Mouse (Mus musculus): Measurements from ENCODE around the gene Btbd11. TPM values are rescaled to one million over a fixed set of nuclear protein-coding genes. Genes with fewer than 3 reads are reported as not detected.
A peak's percentile ranks its signal among the peaks of the same experiment; 100 is the strongest.

The Btbd11 gene
- polyA plus RNA-seq, 1 experiment from 2014 or later, result 15.7 TPM

- WGBS, result 75% methylated on average over 13 of the region's 13 CpGs
- no peak for ATAC-seq (replicated peaks)
- H3K9ac ChIP-seq, result no peak overlapping the region
Observed at GRCm38 (mm10) chr10:85517223-85518110, 130.9 kb downstream of the Btbd11 start.

DNA sequence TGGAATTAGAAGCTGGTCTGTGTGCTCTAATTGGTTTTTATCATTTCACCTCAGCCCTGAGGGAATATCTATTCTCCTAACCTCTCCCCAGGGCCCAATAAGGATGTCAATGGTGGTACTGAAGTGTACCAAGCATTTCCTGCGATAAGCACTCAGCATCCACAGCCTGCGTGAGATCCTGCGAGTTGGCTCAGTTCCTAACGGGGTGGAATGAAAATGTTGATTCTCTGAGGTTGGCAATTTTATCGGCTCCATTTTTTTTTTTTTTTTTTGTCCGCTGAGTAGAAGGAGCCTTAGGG is 131.4 kb downstream of the Btbd11 start:
- Histone ChIP-seq H3K4me2 (no peak overlapping the region), H3K9me3 (no peaks in the 10 kb centered on the region), H3K27me3 (replicated peaks) (no peaks in the 10 kb centered on the region), H3K36me3 (replicated peaks) (no peaks in the 10 kb centered on the region), H3K27ac (no peak overlapping the region), H3K4me1 (no peaks in the 10 kb centered on the region), H3K9ac (no peak overlapping the region), H3K4me3 (no peak overlapping the region)
- ATAC-seq (replicated peaks), result no peak
- 88% methylated on average over 6 of the region's 6 CpGs for WGBS

More at GRCm38 (mm10) chr10:85517223-85518110, 130.9 kb downstream of the Btbd11 start:
- no peaks in the 10 kb centered on the region for H3K9me3 ChIP-seq
- H3K4me1 ChIP-seq, result no peaks in the 10 kb centered on the region
- no peaks in the 10 kb centered on the region for H3K36me3 ChIP-seq (replicated peaks)
- H3K27me3 ChIP-seq (replicated peaks), result no peaks in the 10 kb centered on the region
- H3K27ac ChIP-seq, result no peak overlapping the region
- H3K4me2 ChIP-seq, result no peak overlapping the region
- H3K4me3 ChIP-seq, result no peak overlapping the region

GRCm38 (mm10) chr10:85522220-85522760 is 135.7 kb downstream of the Btbd11 start:
- Histone ChIP-seq H3K4me2 (no peak overlapping the region), H3K4me3 (no peak overlapping the region), H3K9me3 (no peaks in the 10 kb centered on the region), H3K4me1 (peaks cover 26% of the 10 kb centered on the region), H3K9ac (no peak overlapping the region), H3K36me3 (replicated peaks) (no peaks in the 10 kb centered on the region), H3K27me3 (replicated peaks) (no peaks in the 10 kb centered on the region), H3K27ac (no peak overlapping the region)
- WGBS, result 88% methylated on average over 7 of the region's 7 CpGs
- ATAC-seq (replicated peaks), result no peak

- no peak overlapping the region for H3K4me3 ChIP-seq
- no peak overlapping the region for H3K9ac ChIP-seq
- no peak overlapping the region for H3K27ac ChIP-seq
Observed at GRCm38 (mm10) chr10:85525267-85526015, 138.8 kb downstream of the Btbd11 start.

DNA sequence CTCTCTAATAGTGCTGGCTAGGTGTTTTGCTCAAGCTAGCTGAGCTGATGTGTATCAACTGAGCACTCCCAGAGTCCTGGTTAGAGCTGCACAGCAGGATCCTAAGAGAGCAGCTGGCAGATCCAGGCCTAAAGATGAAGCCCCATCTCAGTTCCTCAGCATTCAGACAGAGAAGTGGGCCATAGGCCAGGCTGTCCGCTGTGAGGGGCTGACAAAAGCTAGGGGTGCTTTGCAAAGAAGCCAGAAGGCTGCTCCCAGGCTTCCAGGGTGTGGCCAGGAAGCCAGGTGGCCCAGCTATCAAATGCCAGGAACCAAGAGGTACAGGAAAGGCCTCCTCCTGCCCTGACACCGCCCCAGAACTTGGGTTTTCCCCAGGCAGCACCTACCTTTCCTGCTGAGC is 140.0 kb downstream of the Btbd11 start:
- 63% methylated on average over 2 of the region's 2 CpGs for WGBS
- Histone ChIP-seq H3K27ac (peak overlapping the region; percentile 35), H3K4me3 (no peak overlapping the region), H3K4me1 (peaks cover 26% of the 10 kb centered on the region), H3K27me3 (replicated peaks) (no peaks in the 10 kb centered on the region), H3K4me2 (no peak overlapping the region), H3K36me3 (replicated peaks) (no peaks in the 10 kb centered on the region), H3K9ac (no peak overlapping the region), H3K9me3 (no peaks in the 10 kb centered on the region)
- no peak for ATAC-seq (replicated peaks)

More at GRCm38 (mm10) chr10:85525267-85526015, 138.8 kb downstream of the Btbd11 start:
- Histone ChIP-seq H3K9me3 (no peaks in the 10 kb centered on the region), H3K4me2 (no peak overlapping the region), H3K27me3 (replicated peaks) (no peaks in the 10 kb centered on the region), H3K4me1 (peaks cover 26% of the 10 kb centered on the region), H3K36me3 (replicated peaks) (no peaks in the 10 kb centered on the region)
- peak; percentile 59 for ATAC-seq (replicated peaks)
- 28% methylated on average over 7 of the region's 7 CpGs for WGBS

GRCm38 (mm10) chr10:85527722-85528121 is 141.1 kb downstream of the Btbd11 start:
- 67% methylated on average over 4 of the region's 4 CpGs for WGBS
- no peak for ATAC-seq (replicated peaks)

GRCm38 (mm10) chr10:85533192-85533710 is 146.6 kb downstream of the Btbd11 start:
- no peaks in the 10 kb centered on the region for H3K27me3 ChIP-seq (replicated peaks)
- no peak for ATAC-seq (replicated peaks)
- 20% methylated on average over 7 of the region's 7 CpGs for WGBS
- no peaks in the 10 kb centered on the region for H3K9me3 ChIP-seq
- no peak overlapping the region for H3K9ac ChIP-seq
- no peak overlapping the region for H3K4me3 ChIP-seq
- H3K27ac ChIP-seq, result peak overlapping the region; percentile 0; the same call in 1 of the 2 replicates
- no peak overlapping the region for H3K4me2 ChIP-seq
- H3K36me3 ChIP-seq (replicated peaks), result no peaks in the 10 kb centered on the region
- H3K4me1 ChIP-seq, result peaks cover 6% of the 10 kb centered on the region

More at GRCm38 (mm10) chr10:85527722-85528121, 141.1 kb downstream of the Btbd11 start:
- H3K4me2 ChIP-seq, result no peak overlapping the region
- H3K4me3 ChIP-seq, result no peak overlapping the region
- H3K9me3 ChIP-seq, result no peaks in the 10 kb centered on the region
- H3K9ac ChIP-seq, result no peak overlapping the region
- no peaks in the 10 kb centered on the region for H3K36me3 ChIP-seq (replicated peaks)
- no peak overlapping the region for H3K27ac ChIP-seq
- peaks cover 26% of the 10 kb centered on the region for H3K4me1 ChIP-seq
- H3K27me3 ChIP-seq (replicated peaks), result no peaks in the 10 kb centered on the region

DNA sequence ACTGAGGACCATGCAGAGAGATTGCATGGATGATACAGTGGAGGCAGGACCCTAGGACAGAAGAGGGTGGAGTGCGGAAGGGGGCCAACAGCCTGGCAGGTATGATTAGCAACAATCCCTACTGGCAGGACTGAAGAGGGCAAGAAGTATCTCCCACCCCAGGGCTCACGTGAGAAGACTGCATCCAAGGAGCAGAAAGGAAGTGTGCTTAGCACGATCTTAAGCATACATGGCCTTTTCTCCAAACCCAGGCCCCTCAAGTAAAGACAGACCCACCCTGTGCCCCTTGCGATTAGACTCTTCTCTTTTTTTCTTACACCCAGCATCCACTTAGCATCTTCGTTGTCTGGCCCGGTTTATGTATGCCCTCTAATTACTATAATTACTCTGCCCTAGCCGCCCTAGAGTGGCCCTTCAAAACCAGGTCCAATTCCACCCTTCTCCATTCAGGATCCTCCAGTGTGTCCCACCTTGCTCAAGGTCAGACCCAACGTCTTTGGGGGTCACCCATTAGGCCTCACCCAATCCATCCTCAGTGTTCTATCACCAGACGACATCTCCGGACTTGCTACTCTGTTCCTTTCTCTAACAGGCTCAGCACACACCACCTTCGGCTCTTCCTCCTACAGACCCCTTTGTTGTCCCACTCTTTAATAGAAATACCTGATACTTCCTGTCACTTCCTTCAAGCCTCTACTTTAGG is 151.6 kb downstream of the Btbd11 start:
- no peak overlapping the region for H3K27ac ChIP-seq
- no peak overlapping the region for H3K4me2 ChIP-seq
- peaks cover 21% of the 10 kb centered on the region for H3K4me1 ChIP-seq
- H3K27me3 ChIP-seq (replicated peaks), result no peaks in the 10 kb centered on the region
- WGBS, result 92% methylated on average over 11 of the region's 11 CpGs
- no peak overlapping the region for H3K9ac ChIP-seq
- no peaks in the 10 kb centered on the region for H3K36me3 ChIP-seq (replicated peaks)
- H3K9me3 ChIP-seq, result no peaks in the 10 kb centered on the region
- H3K4me3 ChIP-seq, result no peak overlapping the region
- no peak for ATAC-seq (replicated peaks)

DNA sequence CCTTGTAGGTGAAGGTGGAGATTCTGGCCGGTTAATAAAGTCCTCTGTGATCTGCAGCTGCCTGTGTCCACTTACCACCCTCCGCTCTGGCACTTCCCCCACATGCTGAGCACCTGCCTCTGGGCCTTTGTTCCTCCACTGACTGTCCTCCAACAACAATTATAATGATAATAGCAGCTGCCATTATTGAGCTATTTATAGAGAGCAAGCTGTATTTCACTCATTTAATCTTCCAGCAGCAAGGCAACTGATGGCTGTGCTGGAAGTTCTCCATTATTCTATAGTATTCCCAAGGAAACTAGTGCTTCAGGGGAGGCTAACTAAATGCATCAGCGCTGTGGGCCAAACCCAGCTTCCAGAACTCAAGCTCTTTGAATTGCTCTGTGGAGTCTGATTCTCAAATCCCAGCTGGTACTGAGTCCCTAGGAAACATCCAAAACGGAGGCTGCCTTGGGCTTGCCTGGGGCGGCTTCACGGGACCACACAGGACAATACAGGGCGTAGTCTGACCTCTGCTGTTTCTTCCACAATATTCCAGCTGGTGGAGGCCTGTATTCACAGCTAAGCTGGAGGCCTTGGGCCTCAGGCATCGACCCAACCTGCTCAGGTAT is 153.0 kb downstream of the Btbd11 start:
- H3K4me1 ChIP-seq, result peaks cover 17% of the 10 kb centered on the region
- no peak overlapping the region for H3K4me2 ChIP-seq
- no peak overlapping the region for H3K4me3 ChIP-seq
- WGBS, result 13% methylated on average over 8 of the region's 8 CpGs
- no peaks in the 10 kb centered on the region for H3K27me3 ChIP-seq (replicated peaks)
- H3K9me3 ChIP-seq, result no peaks in the 10 kb centered on the region
- H3K9ac ChIP-seq, result no peak overlapping the region
- peak; percentile 76; the same call in 1 of the 2 replicates for ATAC-seq (replicated peaks)
- peak overlapping the region; percentile 27; the same call in 1 of the 2 replicates for H3K27ac ChIP-seq
- no peaks in the 10 kb centered on the region for H3K36me3 ChIP-seq (replicated peaks)

DNA sequence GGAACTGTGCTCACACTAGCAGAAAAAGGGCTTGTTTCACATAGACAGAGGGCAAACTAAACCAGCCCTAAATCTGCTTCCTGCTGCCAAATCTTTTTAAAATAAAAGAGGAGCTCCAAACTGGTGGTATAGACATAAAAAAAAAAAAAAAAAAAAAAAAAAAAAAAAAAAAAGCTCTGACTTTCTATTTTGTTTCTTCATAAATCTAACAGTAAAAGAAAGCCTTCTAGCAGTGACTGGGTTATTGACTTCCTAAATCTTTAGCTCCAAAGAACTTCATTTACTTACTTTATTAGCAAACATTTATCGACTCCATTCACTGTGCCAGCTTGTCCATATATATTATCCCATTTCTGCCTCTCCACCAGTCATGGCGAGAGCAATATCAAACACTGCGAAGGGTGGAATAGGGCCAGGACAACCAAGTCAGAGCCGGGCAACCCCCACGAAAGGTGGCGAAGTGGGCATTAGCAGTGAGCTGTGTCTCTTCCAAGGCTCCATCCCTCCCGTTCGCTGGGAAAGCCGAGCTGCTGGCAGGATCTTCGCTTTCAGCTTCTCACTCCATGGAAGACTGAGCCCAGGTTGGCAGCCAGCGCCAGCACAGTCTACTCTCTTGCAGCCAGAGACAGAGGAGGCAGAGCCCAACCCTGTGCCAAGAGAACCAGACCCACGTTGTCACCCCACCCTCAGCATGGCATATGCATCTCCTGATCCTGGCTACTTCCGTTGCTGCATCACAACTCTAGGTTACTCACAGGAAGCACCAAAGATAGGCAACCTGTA is 153.9 kb downstream of the Btbd11 start:
- no peaks in the 10 kb centered on the region for H3K27me3 ChIP-seq (replicated peaks)
- 87% methylated on average over 13 of the region's 13 CpGs for WGBS
- no peak for ATAC-seq (replicated peaks)
- H3K4me2 ChIP-seq, result no peak overlapping the region
- no peaks in the 10 kb centered on the region for H3K9me3 ChIP-seq
- no peak overlapping the region for H3K9ac ChIP-seq
- 0 out of 2 replicates have a peak overlapping the region, but pooled peaks have one; percentile 27 for H3K27ac ChIP-seq
- no peak overlapping the region for H3K4me3 ChIP-seq
- H3K36me3 ChIP-seq (replicated peaks), result no peaks in the 10 kb centered on the region
- peaks cover 17% of the 10 kb centered on the region for H3K4me1 ChIP-seq

GRCm38 (mm10) chr10:85541481-85541880 is 154.9 kb downstream of the Btbd11 start:
- WGBS, result 85% methylated on average over 3 of the region's 3 CpGs
- no peaks in the 10 kb centered on the region for H3K9me3 ChIP-seq

More at GRCm38 (mm10) chr10:85541481-85541880, 154.9 kb downstream of the Btbd11 start:
- H3K4me2 ChIP-seq, result no peak overlapping the region
- H3K27ac ChIP-seq, result no peak overlapping the region
- H3K4me1 ChIP-seq, result peaks cover 17% of the 10 kb centered on the region
- H3K36me3 ChIP-seq (replicated peaks), result no peaks in the 10 kb centered on the region
- no peaks in the 10 kb centered on the region for H3K27me3 ChIP-seq (replicated peaks)
- H3K4me3 ChIP-seq, result no peak overlapping the region
- ATAC-seq (replicated peaks), result no peak
- H3K9ac ChIP-seq, result no peak overlapping the region

Measured in midbrain, embryonic 15.5 days (tissue).